Mouse (Mus musculus): ENCODE measurements at regions not wholly inside any gene's neighbourhood (a gene's known extent, or its start where the extent isn't known, plus 50 kb on each side); places are given as distances from the start of the nearest gene placed in this dataset.

DNA sequence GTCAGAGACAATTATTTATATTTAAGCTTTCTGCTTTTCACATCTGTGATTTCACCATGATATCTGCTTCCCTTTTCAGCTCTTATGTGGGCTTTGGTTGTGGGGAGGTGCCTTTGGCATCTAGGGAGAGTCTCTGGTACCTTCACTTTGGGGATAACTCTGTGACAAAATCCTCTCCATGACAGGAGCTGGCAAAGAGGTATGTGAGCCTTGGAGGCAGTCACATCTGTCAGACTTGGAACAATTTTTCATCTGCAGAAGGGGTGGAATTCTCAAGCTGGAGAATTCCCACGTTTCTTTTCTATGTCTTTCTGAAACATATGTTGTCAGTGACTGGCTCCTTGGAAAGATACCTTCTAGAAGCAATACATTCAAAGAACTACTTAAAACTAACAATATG, 312.2 kb upstream of the Nrg3 start:
- peak; percentile 8 to 60 for DNase-seq (ENCODE audit: extremely low spot score in 1 of 2, low spot score in 1 of 2)

DNA sequence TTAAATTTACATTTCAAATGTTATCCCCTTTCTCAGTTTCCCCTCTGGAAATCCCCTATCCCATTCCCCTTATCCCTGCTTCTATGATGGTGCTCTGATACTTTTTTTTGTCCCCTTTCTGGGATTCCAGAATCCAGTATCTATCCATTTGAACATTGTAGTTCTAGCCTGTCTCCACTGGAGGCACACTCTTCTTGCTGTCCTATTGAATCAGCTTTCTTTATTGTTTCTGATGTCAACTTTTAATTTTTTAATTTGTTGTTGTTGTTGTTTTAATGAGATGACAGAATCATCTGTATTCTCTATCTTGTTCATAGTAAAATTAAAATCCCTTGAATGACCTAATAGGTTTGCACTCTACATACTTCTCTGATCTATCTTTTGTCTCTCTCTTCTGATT, 309.0 kb upstream of the Nrg3 start:
- no peak for DNase-seq (ENCODE audit: extremely low spot score in 1 of 2, low spot score in 1 of 2)

DNA sequence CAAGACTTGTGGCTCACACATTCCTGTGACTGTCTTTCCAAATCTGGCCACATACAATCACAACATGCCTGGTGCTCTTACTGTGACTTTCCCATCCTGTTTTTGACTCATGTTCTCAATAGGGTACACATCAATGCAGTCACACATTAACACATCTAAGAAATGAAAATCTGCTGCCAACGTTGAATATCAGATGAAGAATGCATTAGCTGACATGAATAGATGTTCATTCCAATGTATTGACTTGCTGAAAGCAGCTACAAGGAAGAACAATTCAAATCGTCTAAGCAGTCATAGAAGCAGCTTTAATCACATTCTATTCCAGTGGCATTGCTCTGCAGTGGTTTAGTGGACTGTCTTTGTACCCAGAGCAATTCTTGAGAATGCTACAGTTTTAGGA, 295.2 kb upstream of the Nrg3 start:
- no peak for DNase-seq (ENCODE audit: extremely low spot score in 1 of 2, low spot score in 1 of 2)

All from frontal cortex, adult 2 months (tissue).